Mouse (Mus musculus) G1E (cell line): ENCODE results near the gene Hmg20b. TPM values are rescaled to one million over a fixed set of nuclear protein-coding genes. Genes with fewer than 3 reads are reported as not detected.
A peak's percentile ranks its signal among the peaks of the same experiment; 100 is the strongest.

ENCODE experiments used
- ATAC-seq: 2 replicates; pipeline ENCODE4 v1.8.0; 2016; ENCODE audit warnings: mild to moderate bottlenecking; ENCODE audit not compliant: insufficient number of reproducible peaks, poor library complexity, low FRiP score, severe bottlenecking; ENCODE audit errors: extremely low read depth
- DNase-seq: peaks from one replicate; pipeline ENCODE4 v3.0.0; 2012; ENCODE audit warnings: low spot score
- H3K27me3 ChIP-seq: 2 replicates; pipeline ENCODE4 v1.6.1; 2012; ENCODE audit warnings: mild to moderate bottlenecking, low read length, inconsistent platforms; ENCODE audit not compliant: insufficient read depth
- H3K36me3 ChIP-seq: replicated peaks from 2 replicates; pipeline ENCODE3; 2012; ENCODE audit warnings: mild to moderate bottlenecking, inconsistent platforms
- H3K4me1 ChIP-seq: 2 replicates; pipeline ENCODE4 v1.6.1; 2012; ENCODE audit warnings: low read depth, low read length, inconsistent platforms, mixed read lengths; ENCODE audit not compliant: insufficient read depth
- H3K4me3 ChIP-seq: 2 replicates; pipeline ENCODE4 v1.5.1; 2012; ENCODE audit warnings: low read depth, mild to moderate bottlenecking, inconsistent platforms, low read length, moderate library complexity, mixed read lengths
- H3K9me3 ChIP-seq: replicated peaks from 2 replicates; pipeline ENCODE4 v1.6.1; 2012; ENCODE audit warnings: inconsistent platforms
- CTCF ChIP-seq: IDR thresholded peaks from 2 replicates; pipeline ENCODE4 v1.5.1; 2012; ENCODE audit warnings: low read depth, low read length, inconsistent platforms, mixed read lengths
- GATA1 ChIP-seq: IDR thresholded peaks from 2 replicates; pipeline ENCODE4 v1.6.1; 2012; ENCODE audit warnings: borderline replicate concordance, low read length, inconsistent platforms, mixed read lengths
- GATA2 ChIP-seq: IDR thresholded peaks from 2 replicates; pipeline ENCODE4 v1.6.1; 2012; ENCODE audit warnings: low read depth, low read length, inconsistent platforms, borderline replicate concordance
- POLR2AphosphoS5 ChIP-seq: IDR thresholded peaks from 2 replicates; pipeline ENCODE4 v1.6.1; 2012; ENCODE audit warnings: low read depth, low read length, inconsistent platforms; ENCODE audit not compliant: insufficient replicate concordance
- TAL1 ChIP-seq: conservative IDR thresholded peaks from 2 replicates; pipeline ENCODE4 v1.6.1; 2012; ENCODE audit warnings: low read depth, low read length, inconsistent platforms, mixed read lengths
- polyA plus RNA-seq: library from polyadenylated mRNA; stranded (reverse); fragments of >175 nt; gene quantifications from 2 replicates; pipeline ENCODE4 v1.2.3, GENCODE M21; 2012
- total RNA-seq, 2 experiments: library from RNA; stranded (forward) in 1 of 2; stranded (reverse) in 1 of 2; fragments of 200-1000 nt in 1 of 2; fragments of >200 nt in 1 of 2; fragmentation: Nextera tagmentation in 1 of 2; gene quantifications; 2 replicates each; pipeline ENCODE4 v1.2.3; 2014 to 2017

Hmg20b gene
- total and polyA plus RNA-seq, 3 experiments: 21.9 to 142 (median 36.7) TPM

DNA sequence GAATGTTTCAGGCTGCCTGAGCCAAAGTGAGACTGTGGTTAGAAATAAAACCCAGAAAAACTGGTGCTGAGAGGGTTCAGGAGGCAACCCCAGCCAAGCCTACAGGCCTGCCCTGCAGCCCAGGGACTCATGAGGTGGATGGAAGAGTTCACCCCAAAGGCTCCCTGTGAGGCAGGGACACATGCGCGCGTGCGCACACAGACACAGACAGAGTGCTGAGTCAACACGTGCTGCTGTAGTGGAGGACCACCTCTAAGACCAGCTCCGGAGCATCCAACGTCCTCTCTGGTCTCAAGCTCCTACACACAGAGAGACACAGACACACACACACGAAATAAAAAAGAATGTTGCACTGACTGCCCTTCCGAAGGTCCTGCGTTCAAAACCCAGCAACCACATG is 25.0 kb upstream of the Hmg20b start:
- ATAC-seq: no peak
- H3K27me3 ChIP-seq: no peaks in the 10 kb centered on the region
- H3K4me3 ChIP-seq: no peak overlapping the region
- no peak for DNase-seq
- TF ChIP-seq TAL1 (no peak), GATA1 (no peak), GATA2 (no peak), CTCF (no peak), POLR2AphosphoS5 (no peak)
- H3K9me3 ChIP-seq: no peaks in the 10 kb centered on the region
- peaks cover 64% of the 10 kb centered on the region for H3K4me1 ChIP-seq
- peaks cover 71% of the 10 kb centered on the region for H3K36me3 ChIP-seq

DNA sequence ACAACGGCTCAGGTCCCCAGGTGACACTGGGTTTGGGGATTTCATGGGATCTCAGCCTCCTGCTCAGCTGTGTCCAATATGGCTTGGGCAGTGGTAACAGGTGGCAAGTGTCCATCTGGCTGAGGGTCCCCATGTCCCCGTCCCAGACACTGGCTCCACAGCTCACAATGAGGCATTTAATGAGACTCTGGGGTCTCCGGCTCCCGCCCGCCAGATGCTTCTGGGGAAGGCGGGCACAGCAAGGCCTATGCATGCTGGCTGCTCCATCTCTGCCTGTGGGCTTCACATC is 16.9 kb upstream of the Hmg20b start:
- DNase-seq (no peak), ATAC-seq (no peak)
- TF ChIP-seq GATA1: no peak
- TF ChIP-seq CTCF: no peak
- no peak for TF ChIP-seq GATA2
- TF ChIP-seq POLR2AphosphoS5: peak; percentile 68; the same call in 1 of the 2 replicates
- Histone ChIP-seq H3K36me3 (peaks cover 100% of the 10 kb centered on the region), H3K27me3 (no peaks in the 10 kb centered on the region), H3K4me3 (no peak overlapping the region), H3K9me3 (no peaks in the 10 kb centered on the region), H3K4me1 (peaks cover 72% of the 10 kb centered on the region)

- peaks cover 72% of the 10 kb centered on the region for H3K4me1 ChIP-seq
- H3K36me3 ChIP-seq: peaks cover 100% of the 10 kb centered on the region
- no peak for DNase-seq
- TF ChIP-seq POLR2AphosphoS5: peak; percentile 86; the same call in 1 of the 2 replicates
- TF ChIP-seq GATA2: no peak
- no peak for TF ChIP-seq CTCF
- no peak for TF ChIP-seq GATA1
- peak; percentile 3; the same call in 1 of the 2 replicates for ATAC-seq
- H3K9me3 ChIP-seq: no peaks in the 10 kb centered on the region
- H3K4me3 ChIP-seq: no peak overlapping the region
- H3K27me3 ChIP-seq: no peaks in the 10 kb centered on the region
Observed at GRCm38 (mm10) chr10:81366477-81367206, 16.4 kb upstream of the Hmg20b start.

- H3K9me3 ChIP-seq: no peaks in the 10 kb centered on the region
- peaks cover 100% of the 10 kb centered on the region for H3K36me3 ChIP-seq
- H3K4me3 ChIP-seq: peak within 1 kb of the TSS; percentile 24; the same call in 1 of the 2 replicates
- H3K4me1 ChIP-seq: peaks cover 80% of the 10 kb centered on the region
- DNase-seq (no peak), ATAC-seq (peak; percentile 35)
- no peaks in the 10 kb centered on the region for H3K27me3 ChIP-seq
- TF ChIP-seq GATA1: no peak
Observed at GRCm38 (mm10) chr10:81365672-81366476, 15.6 kb upstream of the Hmg20b start, which contains the start of gene 4930404N11Rik. Gene 4930404N11Rik (minus strand): TSS chr10:81365816.

- Histone ChIP-seq H3K36me3 (peaks cover 100% of the 10 kb centered on the region), H3K27me3 (no peaks in the 10 kb centered on the region), H3K9me3 (no peaks in the 10 kb centered on the region), H3K4me1 (peaks cover 88% of the 10 kb centered on the region), H3K4me3 (no peak overlapping the region)
- TF ChIP-seq GATA1: no peak
- peak; percentile 38; the same call in 1 of the 2 replicates for TF ChIP-seq POLR2AphosphoS5
- DNase-seq (no peak), ATAC-seq (no peak)
Observed at GRCm38 (mm10) chr10:81365073-81365472, 14.8 kb upstream of the Hmg20b start.

DNA sequence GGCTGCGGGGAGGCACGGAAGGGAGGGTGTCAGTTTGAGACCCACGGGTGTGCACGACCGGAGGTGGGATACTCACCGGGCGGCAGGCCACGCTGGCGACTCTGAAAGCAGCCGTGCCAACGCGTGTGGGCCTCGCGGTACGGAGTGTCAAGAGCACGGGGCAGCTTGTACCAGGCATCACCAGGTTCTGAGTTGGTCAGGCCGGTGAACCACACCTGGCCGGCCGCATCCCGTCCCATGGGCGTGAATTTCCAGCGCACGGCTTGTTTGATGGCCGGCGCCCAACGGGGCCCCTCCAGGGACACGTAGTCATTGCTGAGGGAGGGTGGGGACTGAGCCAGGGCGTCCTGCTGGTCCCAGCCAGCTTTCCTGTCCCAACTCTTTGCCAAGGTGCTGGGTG is 14.4 kb upstream of the Hmg20b start:
- no peaks in the 10 kb centered on the region for H3K9me3 ChIP-seq
- no peaks in the 10 kb centered on the region for H3K27me3 ChIP-seq
- TF ChIP-seq CTCF: no peak
- 0 out of 2 replicates have a peak, but pooled peaks have one; percentile 17 for TF ChIP-seq POLR2AphosphoS5
- TF ChIP-seq TAL1: no peak
- no peak for TF ChIP-seq GATA1
- no peak for TF ChIP-seq GATA2
- peaks cover 92% of the 10 kb centered on the region for H3K4me1 ChIP-seq
- peaks cover 100% of the 10 kb centered on the region for H3K36me3 ChIP-seq
- ATAC-seq (no peak), DNase-seq (no peak)
- H3K4me3 ChIP-seq: peak overlapping the region; percentile 24; the same call in 1 of the 2 replicates
